Mouse (Mus musculus) kidney, adult 9 months (tissue): ENCODE data around the gene Svbp.

ENCODE experiments used
- DNase-seq: peaks from one replicate; pipeline ENCODE4 v3.0.0; 2022

Gene Svbp

DNA sequence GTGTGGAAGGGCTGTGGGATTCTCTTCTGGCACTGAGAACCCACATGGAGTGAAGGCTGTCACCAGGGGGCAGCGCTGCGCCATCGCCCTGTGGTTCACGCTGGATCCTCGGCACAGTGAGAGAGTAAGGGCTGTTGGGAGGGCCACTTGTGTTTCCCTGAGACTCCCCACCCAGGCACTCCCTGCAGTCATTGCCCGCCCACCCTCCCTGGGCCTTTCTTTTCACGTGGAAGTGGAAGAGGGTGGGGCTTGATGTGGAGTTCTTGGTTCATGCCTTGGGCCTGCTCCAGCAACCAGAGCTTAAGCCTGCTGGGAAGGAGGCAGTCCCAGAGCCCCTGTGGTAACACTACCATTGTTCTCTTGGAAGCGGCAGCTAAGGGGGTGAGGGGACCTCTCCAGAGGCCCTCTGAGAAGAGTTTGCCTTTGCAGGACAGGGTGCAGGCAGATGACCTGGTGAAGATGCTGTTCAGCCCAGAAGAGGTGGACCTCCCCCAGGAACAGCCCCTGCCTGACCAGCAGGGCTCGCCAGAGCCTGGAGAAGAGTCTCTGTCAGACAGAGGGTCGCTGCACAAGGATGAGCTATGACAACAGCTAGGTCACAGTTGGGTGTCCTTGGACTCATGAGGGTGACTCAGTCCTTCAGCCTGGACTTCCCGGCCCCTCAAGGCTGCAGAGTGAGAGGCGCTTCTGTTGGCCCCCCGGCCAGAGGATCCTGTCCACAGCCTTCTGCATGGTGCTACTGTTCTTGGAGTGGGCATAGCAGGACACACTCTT, 52.5 kb downstream of the Svbp start:
- peak; percentile 79 for DNase-seq

DNA sequence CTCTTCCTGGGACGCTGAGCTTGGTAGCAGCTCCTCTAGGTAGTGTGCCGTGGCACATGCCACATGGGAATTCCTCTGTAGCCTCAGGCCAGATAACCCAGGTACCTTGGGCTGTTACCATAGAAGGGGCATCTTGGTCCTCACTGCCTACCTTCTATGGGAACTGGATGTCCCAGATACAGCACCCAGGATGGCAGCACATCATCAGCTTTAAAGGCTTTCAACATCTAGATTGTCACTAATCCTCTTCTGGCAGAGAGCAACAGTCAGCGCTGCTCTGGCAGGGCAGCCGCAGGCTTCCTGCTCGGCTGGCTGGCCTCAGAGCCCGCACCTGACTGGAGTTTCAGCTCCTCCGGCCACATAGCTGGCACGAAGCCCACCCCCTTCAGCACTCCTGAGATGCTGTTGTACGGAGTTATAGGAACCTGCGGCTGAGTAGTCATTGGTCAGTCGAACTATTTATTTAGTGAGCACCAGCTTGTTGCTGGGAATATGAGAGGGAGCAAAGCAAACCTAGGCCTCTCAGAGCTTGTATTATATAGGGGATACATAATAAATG, 53.4 kb downstream of the Svbp start:
- DNase-seq, result no peak
